Mouse (Mus musculus) thymus, adult 2 months (tissue): ENCODE measurements around the gene Gldc.

Experiments used
- CTCF ChIP-seq: fragments of 200-500 bp; IDR thresholded peaks from 2 replicates; pipeline ENCODE4 v1.5.1; 2012; ENCODE audit warnings: mild to moderate bottlenecking, control low read depth, low read length, moderate library complexity, borderline replicate concordance; ENCODE audit not compliant: control insufficient read depth, poor library complexity, insufficient read depth; ENCODE audit errors: extremely low read depth
- POLR2A ChIP-seq: fragments of 200-500 bp; IDR thresholded peaks from 2 replicates; pipeline ENCODE4 v1.6.1; 2012; ENCODE audit warnings: mild to moderate bottlenecking, low read length, control low read depth, moderate library complexity; ENCODE audit not compliant: control insufficient read depth, poor library complexity, insufficient read depth; ENCODE audit errors: extremely low read depth

- TF ChIP-seq CTCF: no peak
- no peak for TF ChIP-seq POLR2A
Measured at GRCm38 (mm10) chr19:30065797-30066196, 109.4 kb downstream of the Gldc start.
